Mouse (Mus musculus) G1E (cell line): Measurements from ENCODE around the gene Zfp536.

ENCODE experiments used
- CTCF ChIP-seq: IDR thresholded peaks from 2 replicates; pipeline ENCODE4 v1.5.1; 2012; ENCODE audit warnings: low read depth, low read length, inconsistent platforms, mixed read lengths
- TAL1 ChIP-seq: conservative IDR thresholded peaks from 2 replicates; pipeline ENCODE4 v1.6.1; 2012; ENCODE audit warnings: low read depth, low read length, inconsistent platforms, mixed read lengths

GRCm38 (mm10) chr7:37433156-37433555 lies 340.3 kb downstream of the Zfp536 start:
- TF ChIP-seq CTCF = no peak
- TF ChIP-seq TAL1 = no peak
